Mouse (Mus musculus) G1E (cell line): ENCODE data around the gene Slc44a2.

Source experiments
- CTCF ChIP-seq: IDR thresholded peaks from 2 replicates; pipeline ENCODE4 v1.5.1; 2012; ENCODE audit warnings: low read depth, low read length, inconsistent platforms, mixed read lengths
- TAL1 ChIP-seq: conservative IDR thresholded peaks from 2 replicates; pipeline ENCODE4 v1.6.1; 2012; ENCODE audit warnings: low read depth, low read length, inconsistent platforms, mixed read lengths

DNA sequence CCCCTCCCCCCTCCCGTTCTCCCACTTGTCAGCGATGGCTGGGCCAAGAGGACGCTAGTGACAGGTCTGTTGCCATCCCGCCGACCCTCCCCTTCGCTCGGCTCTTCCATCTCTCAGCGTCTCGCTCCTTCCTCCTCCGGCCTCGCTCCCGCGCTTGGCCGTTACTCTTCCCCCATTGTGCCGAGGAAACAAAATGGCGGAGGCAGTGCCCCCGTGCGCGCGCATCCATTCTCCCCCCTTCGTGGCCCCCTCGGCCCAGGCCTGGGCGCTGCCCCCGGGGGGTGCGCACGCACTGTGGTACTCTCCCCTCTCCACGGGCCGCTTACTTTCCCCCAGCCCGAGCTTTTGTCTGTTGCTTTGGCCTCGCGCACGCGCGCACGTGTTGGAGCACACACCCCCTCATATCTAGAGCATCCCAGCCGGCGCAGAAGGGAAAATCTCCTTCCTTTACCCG is 47.7 kb downstream of the Slc44a2 start:
- no peak for TF ChIP-seq CTCF
- no peak for TF ChIP-seq TAL1
